Mouse (Mus musculus): ENCODE results near the gene Prc1. TPM values are rescaled to one million over a fixed set of nuclear protein-coding genes. Genes with fewer than 3 reads are reported as not detected.

The Prc1 gene
- polyA plus RNA-seq, 1 experiment from 2014 or later: 53.8 TPM

DNA sequence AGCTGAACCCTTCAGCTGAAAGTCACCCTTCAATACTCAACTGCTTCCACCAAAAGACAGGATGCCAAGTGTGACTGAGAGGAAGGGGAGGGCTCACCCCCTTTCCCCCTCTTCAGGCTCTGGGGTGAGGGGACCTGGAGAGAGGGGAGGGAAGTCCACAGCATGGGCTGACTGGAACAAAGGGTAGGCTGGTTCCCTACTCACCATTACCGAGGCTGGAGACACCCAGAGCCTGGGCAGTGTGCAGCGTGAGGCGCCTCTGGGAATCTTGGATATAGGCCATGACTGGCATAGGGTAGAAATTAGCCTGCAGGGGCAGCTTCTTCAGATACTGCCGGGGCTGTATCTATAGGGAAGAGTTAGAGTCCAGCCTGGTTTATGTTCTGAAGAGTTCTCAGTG, 63.8 kb downstream of the Prc1 start:
- no peak overlapping the region for H3K27ac ChIP-seq
- no peak overlapping the region for H3K4me2 ChIP-seq (ENCODE audit: low read length)
- 78% methylated on average over 4 of the region's 4 CpGs for WGBS
- H3K4me1 ChIP-seq (replicated peaks; ENCODE audit: insufficient read depth, low read length): no peaks in the 10 kb centered on the region
- TF ChIP-seq CTCF (IDR thresholded peaks at IDR 0.05; ENCODE audit: low read depth): no peak
- H3K9ac ChIP-seq (ENCODE audit: low read depth, low read length): no peak overlapping the region
- no peak overlapping the region for H3K4me3 ChIP-seq (replicated peaks; ENCODE audit: low read depth, low read length)
- DNase-seq (ENCODE audit: low spot score): no peak
- no peak for ATAC-seq (replicated peaks; ENCODE audit: low FRiP score, low read depth)
- H3K27me3 ChIP-seq (ENCODE audit: insufficient read depth, low read length): no peaks in the 10 kb centered on the region
- H3K9me3 ChIP-seq (replicated peaks; ENCODE audit: low read length): no peaks in the 10 kb centered on the region
- H3K36me3 ChIP-seq (ENCODE audit: insufficient read depth, low read length): peaks cover 61% of the 10 kb centered on the region

DNA sequence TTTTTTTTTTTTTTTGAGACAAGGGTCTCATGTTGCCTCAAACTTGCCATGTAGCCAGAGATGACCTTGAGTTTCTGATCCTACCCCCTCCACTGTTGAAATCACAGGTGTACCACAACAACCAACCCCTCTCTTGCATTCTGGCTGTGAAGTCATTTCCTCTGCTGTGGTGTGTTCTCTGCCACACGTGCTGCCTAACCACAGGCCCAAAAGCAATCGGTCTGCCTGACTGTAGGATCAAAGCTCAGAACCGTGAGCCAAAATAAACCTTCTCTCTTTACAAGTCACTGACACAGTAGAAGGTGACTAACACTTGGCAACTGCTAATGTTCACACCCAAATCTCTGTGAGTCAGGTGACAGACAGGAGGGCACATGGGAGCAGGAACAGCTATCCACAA, 66.2 kb downstream of the Prc1 start:
- Histone ChIP-seq H3K9me3 (replicated peaks; ENCODE audit: low read length) (no peaks in the 10 kb centered on the region), H3K4me2 (ENCODE audit: low read length) (no peak overlapping the region), H3K4me1 (replicated peaks; ENCODE audit: insufficient read depth, low read length) (no peaks in the 10 kb centered on the region), H3K9ac (ENCODE audit: low read depth, low read length) (no peak overlapping the region), H3K27ac (no peak overlapping the region), H3K36me3 (ENCODE audit: insufficient read depth, low read length) (peaks cover 62% of the 10 kb centered on the region), H3K4me3 (replicated peaks; ENCODE audit: low read depth, low read length) (no peak overlapping the region), H3K27me3 (ENCODE audit: insufficient read depth, low read length) (no peaks in the 10 kb centered on the region)
- no peak for DNase-seq (ENCODE audit: low spot score)
- no peak for ATAC-seq (replicated peaks; ENCODE audit: low FRiP score, low read depth)
- TF ChIP-seq CTCF (IDR thresholded peaks at IDR 0.05; ENCODE audit: low read depth): no peak
- WGBS: 63% methylated on average over 3 of the region's 3 CpGs

DNA sequence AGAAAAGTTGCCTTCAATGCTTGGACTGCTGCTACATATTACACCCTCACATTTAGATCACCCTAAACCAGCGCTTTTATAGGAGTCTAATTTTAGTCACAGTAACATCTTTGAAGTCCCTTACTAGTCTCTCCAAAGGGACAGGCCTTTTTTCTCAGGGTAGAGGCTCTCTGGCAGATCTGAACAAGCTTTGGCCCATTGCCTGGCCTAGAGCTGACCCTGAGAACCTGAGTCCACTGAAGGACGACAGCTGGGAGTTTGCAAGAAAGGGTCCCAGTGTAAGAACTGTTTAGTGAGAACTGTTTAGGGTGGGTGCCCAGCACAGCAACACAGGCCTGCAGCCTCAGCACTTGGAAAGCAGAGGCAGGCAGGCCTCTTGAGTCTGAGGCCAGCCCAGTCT, 71.5 kb downstream of the Prc1 start:
- Histone ChIP-seq H3K4me3 (replicated peaks; ENCODE audit: low read depth, low read length) (no peak overlapping the region), H3K9me3 (replicated peaks; ENCODE audit: low read length) (no peaks in the 10 kb centered on the region), H3K9ac (ENCODE audit: low read depth, low read length) (no peak overlapping the region), H3K36me3 (ENCODE audit: insufficient read depth, low read length) (peaks cover 45% of the 10 kb centered on the region; the same call in 1 of the 2 replicates), H3K27ac (no peak overlapping the region), H3K27me3 (ENCODE audit: insufficient read depth, low read length) (no peaks in the 10 kb centered on the region), H3K4me1 (replicated peaks; ENCODE audit: insufficient read depth, low read length) (peaks cover 15% of the 10 kb centered on the region), H3K4me2 (ENCODE audit: low read length) (no peak overlapping the region)
- DNase-seq (ENCODE audit: low spot score) (peak; percentile 74), ATAC-seq (replicated peaks; ENCODE audit: low FRiP score, low read depth) (no peak)
- WGBS: 55% methylated on average over 2 of the region's 2 CpGs
- TF ChIP-seq CTCF (IDR thresholded peaks at IDR 0.05; ENCODE audit: low read depth): no peak

Other genes with a start within 250 kb of the Prc1 start
- gene Idh2, start 179.1 kb upstream of the Prc1 start, polyA plus RNA-seq (2015; fragmentation: Nextera tagmentation; extraction: Ambion mirVana): 630 and 689 TPM in 2 replicates
- gene Sema4b, start 107.6 kb upstream of the Prc1 start, polyA plus RNA-seq (2015; fragmentation: Nextera tagmentation; extraction: Ambion mirVana): 20.7 and 21.2 TPM in 2 replicates
- gene Cib1, start 61.6 kb upstream of the Prc1 start, polyA plus RNA-seq (2015; fragmentation: Nextera tagmentation; extraction: Ambion mirVana): 165 and 188 TPM in 2 replicates
- gene Gdpgp1, start 61.6 kb upstream of the Prc1 start, polyA plus RNA-seq (2015; fragmentation: Nextera tagmentation; extraction: Ambion mirVana): 2.1 and 2.9 TPM in 2 replicates
- 1.0 and 1.1 TPM in 2 replicates for gene Ttll13, start 48.1 kb upstream of the Prc1 start, polyA plus RNA-seq (2015; fragmentation: Nextera tagmentation; extraction: Ambion mirVana)
- gene Ngrn, start 33.2 kb upstream of the Prc1 start, polyA plus RNA-seq (2015; fragmentation: Nextera tagmentation; extraction: Ambion mirVana): 48.9 and 50.6 TPM in 2 replicates
- gene Vps33b, start 24.8 kb upstream of the Prc1 start, polyA plus RNA-seq (2015; fragmentation: Nextera tagmentation; extraction: Ambion mirVana): 4.9 and 5.7 TPM in 2 replicates
- 3.7 and 4.3 TPM in 2 replicates for gene Rccd1, start 30.0 kb downstream of the Prc1 start, polyA plus RNA-seq (2015; fragmentation: Nextera tagmentation; extraction: Ambion mirVana)
- gene Unc45a, start 46.6 kb downstream of the Prc1 start, polyA plus RNA-seq (2015; fragmentation: Nextera tagmentation; extraction: Ambion mirVana): 28.2 and 29.7 TPM in 2 replicates
- gene Hddc3, start 48.7 kb downstream of the Prc1 start, polyA plus RNA-seq (2015; fragmentation: Nextera tagmentation; extraction: Ambion mirVana): 20.2 and 21.5 TPM in 2 replicates
- gene Man2a2, start 76.9 kb downstream of the Prc1 start, polyA plus RNA-seq (2015; fragmentation: Nextera tagmentation; extraction: Ambion mirVana): 7.3 and 8.8 TPM in 2 replicates
- 12.4 and 12.5 TPM in 2 replicates for gene Fes, start 93.5 kb downstream of the Prc1 start, polyA plus RNA-seq (2015; fragmentation: Nextera tagmentation; extraction: Ambion mirVana)
- 20.8 and 22.9 TPM in 2 replicates for gene Furin, start 111.0 kb downstream of the Prc1 start, polyA plus RNA-seq (2015; fragmentation: Nextera tagmentation; extraction: Ambion mirVana)
- gene Blm, start 240.7 kb downstream of the Prc1 start, polyA plus RNA-seq (2015; fragmentation: Nextera tagmentation; extraction: Ambion mirVana): 6.7 and 8.5 TPM in 2 replicates

Data from kidney, postnatal 0 days (tissue).